Mouse (Mus musculus) cerebellum, postnatal 4 days (tissue): ENCODE results near the gene Fblim1.
"Not testable (repeated sequence)": the region's sequence is repeated elsewhere in the genome, so short reads cannot be mapped to it uniquely, and the experiment has no call there.

Experiments
- DNase-seq, 2 experiments: peaks; one replicate each; pipeline ENCODE4 v3.0.0; 2022; ENCODE audit warnings: low spot score in 2 of 2, mixed read lengths in 1 of 2

Gene Fblim1

GRCm38 (mm10) chr4:141567174-141567573 lies 38.7 kb downstream of the Fblim1 start:
- not testable (repeated sequence) for DNase-seq

GRCm38 (mm10) chr4:141566187-141566586 lies 39.7 kb downstream of the Fblim1 start:
- no peak for DNase-seq

GRCm38 (mm10) chr4:141565325-141565724 lies 40.6 kb downstream of the Fblim1 start:
- DNase-seq: no peak

- no peak for DNase-seq
These were observed 41.2 kb downstream of the Fblim1 start for GRCm38 (mm10) chr4:141564660-141565059.

GRCm38 (mm10) chr4:141564209-141564608 lies 41.7 kb downstream of the Fblim1 start:
- DNase-seq: no peak

GRCm38 (mm10) chr4:141562281-141562680 lies 43.6 kb downstream of the Fblim1 start:
- no peak for DNase-seq

- DNase-seq: not testable (repeated sequence)
These were observed 44.5 kb downstream of the Fblim1 start for GRCm38 (mm10) chr4:141561331-141561919.

- DNase-seq: peak; percentile 47 to 79
These were observed 46.0 kb downstream of the Fblim1 start for GRCm38 (mm10) chr4:141559898-141560263.

- peak in 1 of 2 experiments; percentile 50 for DNase-seq
These were observed 46.6 kb downstream of the Fblim1 start for GRCm38 (mm10) chr4:141559131-141559897.

- DNase-seq: no peak
These were observed 47.2 kb downstream of the Fblim1 start for GRCm38 (mm10) chr4:141558658-141559057.

- not testable (repeated sequence) for DNase-seq
These were observed 49.7 kb downstream of the Fblim1 start for GRCm38 (mm10) chr4:141556163-141556562.

GRCm38 (mm10) chr4:141554255-141554865 lies 51.5 kb downstream of the Fblim1 start:
- DNase-seq: not testable (repeated sequence)

GRCm38 (mm10) chr4:141552484-141552883 lies 53.4 kb downstream of the Fblim1 start:
- no peak for DNase-seq

GRCm38 (mm10) chr4:141547299-141547698 lies 58.6 kb downstream of the Fblim1 start:
- DNase-seq: no peak

- peak; percentile 67 to 83 for DNase-seq
These were observed 59.3 kb downstream of the Fblim1 start for GRCm38 (mm10) chr4:141546334-141547200.

- DNase-seq: peak; percentile 99
These were observed 60.1 kb downstream of the Fblim1 start for GRCm38 (mm10) chr4:141545743-141546333.

- DNase-seq: peak; percentile 39 to 64
These were observed 60.7 kb downstream of the Fblim1 start for GRCm38 (mm10) chr4:141545071-141545742.

GRCm38 (mm10) chr4:141544536-141544935 lies 61.4 kb downstream of the Fblim1 start:
- no peak for DNase-seq

GRCm38 (mm10) chr4:141543593-141543992 lies 62.3 kb downstream of the Fblim1 start:
- DNase-seq: no peak

- peak in 1 of 2 experiments; percentile 60 for DNase-seq
These were observed 64.0 kb downstream of the Fblim1 start for GRCm38 (mm10) chr4:141541851-141542250.

- no peak for DNase-seq
These were observed 65.1 kb downstream of the Fblim1 start for GRCm38 (mm10) chr4:141540844-141541243.
